Mouse (Mus musculus) brain, embryonic 14.5 days (tissue): Measurements from ENCODE around the gene Creb3l4. TPM values are rescaled to one million over a fixed set of nuclear protein-coding genes. Genes with fewer than 3 reads are reported as not detected.

ENCODE experiments used
- DNase-seq: peaks from one replicate; pipeline ENCODE4 v3.0.0-alpha.2; 2011; ENCODE audit warnings: low read depth
- CTCF ChIP-seq: fragments of 200-500 bp; IDR thresholded peaks from 2 replicates; pipeline ENCODE4 v1.5.1; 2012; ENCODE audit warnings: inconsistent platforms, mild to moderate bottlenecking, moderate library complexity, borderline replicate concordance; ENCODE audit not compliant: insufficient read depth, insufficient read length; ENCODE audit errors: extremely low read depth
- POLR2A ChIP-seq: fragments of 200-500 bp; IDR thresholded peaks from 2 replicates; pipeline ENCODE4 v1.6.1; 2012; ENCODE audit warnings: mild to moderate bottlenecking, inconsistent platforms, borderline replicate concordance; ENCODE audit not compliant: poor library complexity, insufficient read depth, insufficient read length, severe bottlenecking; ENCODE audit errors: extremely low read depth
- polyA plus RNA-seq: library from polyadenylated mRNA; depleted of rRNA; stranded (reverse); fragments of >200 nt; gene quantifications from 2 replicates; pipeline ENCODE4 v1.2.3, GENCODE M21; 2012

The Creb3l4 gene
- polyA plus RNA-seq, 1 experiment: 1.3 TPM

GRCm38 (mm10) chr3:90220088-90220487, 23.2 kb downstream of the Creb3l4 start:
- peak; percentile 55; the same call in 1 of the 2 replicates for TF ChIP-seq CTCF
- TF ChIP-seq POLR2A: no peak
- peak; percentile 87 for DNase-seq

DNA sequence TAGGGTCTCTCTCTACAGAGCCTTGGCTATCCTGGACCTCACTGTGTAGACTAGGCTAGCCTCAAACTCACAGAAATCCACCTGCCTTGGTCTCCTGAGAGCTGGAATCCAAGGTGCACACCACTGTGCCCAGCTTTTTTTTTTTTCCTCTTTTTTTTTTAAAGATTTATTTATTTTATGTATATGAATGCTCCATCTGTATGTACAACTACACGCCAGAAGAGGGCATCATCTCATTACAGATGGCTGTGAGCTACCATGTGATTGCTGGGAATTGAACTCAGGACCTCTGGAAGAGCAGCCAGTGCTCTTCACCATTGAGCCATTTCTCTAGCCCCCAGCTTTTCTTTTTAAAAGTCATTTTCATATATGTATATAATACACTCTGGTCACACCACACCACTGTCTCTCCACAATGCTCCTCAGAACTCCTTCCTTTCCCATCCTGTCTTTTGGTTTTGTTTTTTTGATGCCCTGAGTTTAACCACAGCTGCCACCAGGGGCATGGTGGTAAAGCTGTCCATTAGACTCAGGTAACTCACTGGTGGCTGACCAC, 27.4 kb downstream of the Creb3l4 start:
- DNase-seq: no peak
- TF ChIP-seq POLR2A (no peak), CTCF (no peak)

DNA sequence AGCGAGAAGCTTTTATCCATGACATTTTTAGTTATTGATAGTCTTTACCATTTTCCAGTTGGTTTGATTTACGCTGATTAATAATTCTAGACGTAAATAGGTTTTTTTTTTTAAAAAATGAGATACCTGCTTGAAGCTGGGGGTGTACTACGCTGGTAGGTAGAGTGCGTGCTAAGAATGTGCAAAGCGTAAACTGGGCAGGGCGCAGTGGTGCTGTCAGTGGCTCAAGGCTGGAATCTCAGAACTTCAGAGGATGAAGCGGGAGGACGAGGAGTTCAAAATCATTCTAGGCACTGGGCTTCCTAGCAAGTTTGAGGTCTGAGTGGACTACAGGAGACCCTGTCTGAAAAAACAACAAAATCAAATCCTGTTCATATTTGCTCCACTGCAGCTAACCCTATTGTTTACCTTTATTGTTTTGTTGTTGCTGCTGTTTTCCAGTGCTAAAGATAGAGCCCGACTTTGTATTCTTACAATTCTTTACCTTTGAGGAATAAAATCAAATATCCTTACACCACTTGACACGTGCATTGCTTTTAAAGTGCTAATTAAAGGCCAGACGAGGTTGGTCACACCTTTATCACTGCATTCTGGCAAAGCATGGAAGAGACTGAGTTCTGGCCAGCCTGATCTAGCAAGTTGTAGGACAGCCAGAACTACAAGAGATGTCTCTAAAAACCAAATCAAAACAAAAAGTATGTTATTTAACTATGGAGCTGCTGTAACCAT, 29.2 kb downstream of the Creb3l4 start:
- DNase-seq: peak; percentile 55
- TF ChIP-seq CTCF (no peak), POLR2A (no peak)

- peak; percentile 95; the same call in 1 of the 2 replicates for TF ChIP-seq POLR2A
- no peak for TF ChIP-seq CTCF
- peak; percentile 98 for DNase-seq
These were observed 29.9 kb downstream of the Creb3l4 start, which contains the start of the genes Rps27 and Rab13 for GRCm38 (mm10) chr3:90213377-90213866. Rps27 (minus strand) TSS chr3:90213651. Rab13 (plus strand) TSS chr3:90213695.

DNA sequence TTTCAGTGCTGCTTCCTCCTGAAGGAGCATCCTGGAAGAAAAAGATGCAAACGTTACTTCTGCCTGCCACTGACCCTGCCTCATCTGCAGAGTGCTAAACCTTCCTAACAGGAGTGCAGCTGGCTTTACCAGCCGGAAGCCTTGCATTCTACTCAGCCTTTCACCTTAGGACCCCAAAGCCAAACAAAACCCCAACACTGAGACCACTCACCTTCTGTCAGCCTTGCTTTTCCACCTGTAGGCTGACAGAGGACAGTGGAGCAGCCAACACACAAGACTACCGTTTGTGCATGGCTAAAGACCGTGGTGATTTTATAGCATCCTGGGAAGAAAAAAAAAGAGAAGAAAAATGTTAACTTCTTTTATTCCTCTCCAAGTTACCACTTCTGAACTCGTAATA, 30.6 kb downstream of the Creb3l4 start:
- no peak for DNase-seq
- TF ChIP-seq CTCF: no peak
- TF ChIP-seq POLR2A: no peak

GRCm38 (mm10) chr3:90211475-90212398, 31.6 kb downstream of the Creb3l4 start:
- no peak for TF ChIP-seq POLR2A
- TF ChIP-seq CTCF: no peak
- DNase-seq: no peak

- TF ChIP-seq CTCF: no peak
- TF ChIP-seq POLR2A: no peak
- DNase-seq: no peak
These were observed 33.3 kb downstream of the Creb3l4 start for GRCm38 (mm10) chr3:90209908-90210566.

DNA sequence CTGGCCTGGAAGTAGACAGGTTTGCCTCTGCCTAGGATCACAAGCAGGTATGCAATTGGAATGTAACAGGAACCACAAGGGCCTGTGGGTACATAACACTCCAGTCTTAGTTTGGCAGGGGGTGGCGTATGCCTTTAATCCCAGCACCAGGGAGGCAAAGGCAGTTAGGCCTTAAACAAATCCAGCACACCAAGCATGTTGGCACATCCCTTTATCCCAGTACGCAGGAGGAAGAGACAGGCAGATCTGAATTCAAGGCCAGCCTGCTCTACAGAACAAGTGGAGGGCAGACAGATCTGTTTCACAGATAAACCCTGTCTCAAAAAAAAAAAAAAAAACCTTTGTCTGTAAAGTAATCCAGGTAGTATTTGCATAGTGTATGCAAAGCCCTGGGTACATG, 34.6 kb downstream of the Creb3l4 start:
- TF ChIP-seq POLR2A (no peak), CTCF (no peak)
- no peak for DNase-seq

DNA sequence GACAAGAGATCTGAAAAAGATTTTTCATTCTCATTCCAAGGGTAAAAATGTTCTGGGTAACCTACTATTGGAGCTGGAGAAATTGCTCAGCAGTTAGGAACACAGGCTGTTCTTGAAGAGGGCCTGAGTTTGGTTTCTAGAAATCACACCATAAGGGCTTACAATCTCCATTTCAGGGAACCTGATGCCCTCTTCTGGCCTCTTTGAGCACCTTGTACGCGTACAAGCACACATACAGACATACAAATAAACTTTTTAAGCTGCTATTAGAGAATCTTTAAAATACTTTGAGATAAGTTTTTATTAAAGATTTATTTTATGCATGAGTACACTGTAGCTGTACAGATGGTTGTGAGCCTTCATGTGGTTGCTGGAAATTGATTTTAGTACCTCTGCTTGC, 38.7 kb downstream of the Creb3l4 start:
- TF ChIP-seq POLR2A (no peak), CTCF (no peak)
- no peak for DNase-seq

DNA sequence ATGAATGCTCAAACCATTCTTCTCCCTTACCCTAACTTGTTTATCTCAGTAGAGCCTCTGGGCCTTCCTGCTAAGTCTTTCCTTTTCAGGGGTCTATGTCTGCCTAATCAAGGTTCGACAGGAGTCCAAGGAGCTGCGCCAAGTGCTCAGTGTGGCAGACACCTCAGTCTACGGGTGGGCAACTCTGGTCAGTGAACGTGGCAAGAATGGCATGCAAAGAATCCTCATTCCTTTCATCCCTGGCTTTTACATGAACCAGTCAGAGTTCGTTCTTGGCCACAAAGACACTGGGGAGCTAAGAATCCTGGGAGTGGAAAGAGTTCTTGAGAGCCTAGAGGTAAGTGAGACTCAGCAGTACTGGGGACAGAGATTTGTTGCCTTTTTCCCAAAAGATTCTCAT, 39.7 kb downstream of the Creb3l4 start:
- TF ChIP-seq POLR2A (no peak), CTCF (no peak)
- DNase-seq: no peak
